In the genomic region with DNA sequence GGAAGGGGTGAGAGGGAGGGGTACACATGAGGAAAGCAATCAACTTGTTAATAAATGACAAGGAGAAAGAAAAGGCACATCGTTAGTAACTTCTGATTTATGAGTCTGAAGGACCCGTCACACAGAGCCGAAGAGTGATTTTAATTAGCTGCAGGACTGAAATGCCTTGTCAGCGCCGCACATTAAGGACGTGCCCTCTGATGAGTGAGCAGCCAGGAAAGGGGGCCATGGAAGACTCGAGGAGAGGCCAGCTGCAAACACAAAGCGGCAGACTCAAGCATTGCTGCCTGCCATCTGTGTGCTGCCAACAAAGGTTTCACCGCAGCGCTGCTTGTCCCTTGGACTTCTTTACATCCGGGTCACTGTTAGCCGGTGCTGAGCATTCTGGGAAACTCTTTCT, we compare ENCODE assay signal across 8 mouse cellular contexts.
DNase-seq lines count a peak whose midpoint lies in the region; ATAC-seq lines count a peak whose summit lies in the region.

No protein-coding gene starts in this region.

- no peak overlapping the region for H3K27ac ChIP-seq in liver, embryonic 12.5 days
- H3K27ac ChIP-seq in forebrain, embryonic 15.5 days (replicated peaks) = peak overlapping the region; percentile 8; the same call in 1 of the 2 replicates
- H3K27ac ChIP-seq in limb, embryonic 11.5 days (replicated peaks; ENCODE audit: low read depth, low read length) = peak overlapping the region; percentile 36
- no peak overlapping the region for H3K27ac ChIP-seq in neural tube, embryonic 14.5 days (ENCODE audit: low read depth, low read length)

- H3K4me1 ChIP-seq in liver, embryonic 12.5 days = no peaks in the 10 kb centered on the region
- H3K4me1 ChIP-seq in forebrain, embryonic 15.5 days = peaks cover 6% of the 10 kb centered on the region
- no peaks in the 10 kb centered on the region for H3K4me1 ChIP-seq in limb, embryonic 11.5 days (ENCODE audit: control insufficient read depth, insufficient read depth, low read length)
- H3K4me1 ChIP-seq in neural tube, embryonic 14.5 days (ENCODE audit: control insufficient read depth, insufficient read depth, low read length) = 0 out of 2 replicates have a peak, but pooled peaks cover 4% of the 10 kb centered on the region

- H3K4me3 ChIP-seq in liver, embryonic 12.5 days = no peak overlapping the region
- peak overlapping the region; percentile 22 for H3K4me3 ChIP-seq in forebrain, embryonic 15.5 days
- H3K4me3 ChIP-seq in limb, embryonic 11.5 days (ENCODE audit: low read depth, low read length) = no peak overlapping the region
- H3K4me3 ChIP-seq in neural tube, embryonic 14.5 days (ENCODE audit: low read depth, low read length) = no peak overlapping the region

- H3K27me3 ChIP-seq in liver, embryonic 12.5 days (replicated peaks) = no peaks in the 10 kb centered on the region
- H3K27me3 ChIP-seq in forebrain, embryonic 15.5 days = no peaks in the 10 kb centered on the region
- no peaks in the 10 kb centered on the region for H3K27me3 ChIP-seq in limb, embryonic 11.5 days (ENCODE audit: control insufficient read depth, insufficient read depth, low read length)
- no peaks in the 10 kb centered on the region for H3K27me3 ChIP-seq in neural tube, embryonic 14.5 days (ENCODE audit: control insufficient read depth, insufficient read depth, low read length)

- no peak overlapping the region; the same call in 1 of the 2 replicates for H3K4me2 ChIP-seq in liver, embryonic 12.5 days
- H3K4me2 ChIP-seq in forebrain, embryonic 15.5 days (replicated peaks) = peak overlapping the region; percentile 43
- peak overlapping the region; percentile 29; the same call in 1 of the 2 replicates for H3K4me2 ChIP-seq in limb, embryonic 11.5 days (ENCODE audit: low read depth, severe bottlenecking)
- peak overlapping the region; percentile 35; the same call in 1 of the 2 replicates for H3K4me2 ChIP-seq in neural tube, embryonic 14.5 days (ENCODE audit: low read depth, low read length)

- peak; percentile 4 for DNase-seq in liver
- DNase-seq in limb, embryonic 11.5 days (ENCODE audit: low spot score) = peak; percentile 81
- DNase-seq in left cerebral cortex, postnatal 10 days (ENCODE audit: extremely low spot score in 1 of 2, low spot score in 2 of 2) = no peak
- no peak for DNase-seq in adrenal gland, adult (ENCODE audit: inconsistent age in 2 of 2, low spot score in 1 of 2)
- no peak for DNase-seq in layer of hippocampus, adult 18-20 months (ENCODE audit: low spot score in 2 of 2)

- ATAC-seq in liver, embryonic 12.5 days = no peak
- peak; percentile 87 for ATAC-seq in forebrain, embryonic 15.5 days (replicated peaks)
- ATAC-seq in limb, embryonic 11.5 days (ENCODE audit: insufficient number of reproducible peaks, low FRiP score, low TSS enrichment, low read depth) = peak; percentile 58
- ATAC-seq in neural tube, embryonic 14.5 days (ENCODE audit: low read depth) = peak; percentile 72; the same call in 1 of the 2 replicates

- intact Hi-C loops in left cerebral cortex, postnatal 10 days (cut with DNase I) = no loop called here

- WGBS in liver, embryonic 12.5 days (ENCODE audit: insufficient replicate concordance) = 69% methylated on average over 12 of the region's 12 CpGs
- WGBS in forebrain, embryonic 15.5 days = 20% methylated on average over 12 of the region's 12 CpGs
- WGBS in limb, embryonic 11.5 days = 8% methylated on average over 12 of the region's 12 CpGs
- 12% methylated on average over 12 of the region's 12 CpGs for WGBS in neural tube, embryonic 14.5 days

- H3K9ac ChIP-seq in liver, embryonic 12.5 days = no peak overlapping the region
- H3K9ac ChIP-seq in forebrain, embryonic 15.5 days (replicated peaks) = no peak overlapping the region; the same call in 1 of the 2 replicates
- no peak overlapping the region for H3K9ac ChIP-seq in limb, embryonic 11.5 days (ENCODE audit: low read length)
- H3K9ac ChIP-seq in neural tube, embryonic 14.5 days (replicated peaks; ENCODE audit: low read depth, low read length) = no peak overlapping the region

- peaks cover 4% of the 10 kb centered on the region for H3K9me3 ChIP-seq in liver, embryonic 12.5 days (replicated peaks)
- no peaks in the 10 kb centered on the region for H3K9me3 ChIP-seq in forebrain, embryonic 15.5 days
- no peaks in the 10 kb centered on the region for H3K9me3 ChIP-seq in limb, embryonic 11.5 days (ENCODE audit: control insufficient read depth, low read length)
- no peaks in the 10 kb centered on the region for H3K9me3 ChIP-seq in neural tube, embryonic 14.5 days (ENCODE audit: control insufficient read depth, low read length)

- no peaks in the 10 kb centered on the region for H3K36me3 ChIP-seq in liver, embryonic 12.5 days
- no peaks in the 10 kb centered on the region for H3K36me3 ChIP-seq in forebrain, embryonic 15.5 days
- H3K36me3 ChIP-seq in limb, embryonic 11.5 days (ENCODE audit: control insufficient read depth, insufficient read depth, low read length) = no peaks in the 10 kb centered on the region
- H3K36me3 ChIP-seq in neural tube, embryonic 14.5 days (ENCODE audit: control insufficient read depth, insufficient read depth, low read length) = no peaks in the 10 kb centered on the region

Comparison
In these comparisons a context has a peak if more than half of its experiments do, and no peak if none do; other contexts are left out.
1. DNase-seq: peak in liver (single experiment) and limb, embryonic 11.5 days (single experiment); none in left cerebral cortex, postnatal 10 days (0 of 2), adrenal gland, adult (0 of 2) and layer of hippocampus, adult 18-20 months (0 of 2).
2. H3K27ac ChIP-seq: peak in forebrain, embryonic 15.5 days (single experiment) and limb, embryonic 11.5 days (single experiment); none in liver, embryonic 12.5 days (single experiment) and neural tube, embryonic 14.5 days (single experiment).